Mouse (Mus musculus) intestine, embryonic 14.5 days (tissue): ENCODE results near the gene Rbm46. TPM values are rescaled to one million over a fixed set of nuclear protein-coding genes. Genes with fewer than 3 reads are reported as not detected.

ENCODE experiments used
- ATAC-seq: fragments of 200-750 bp; cut with Nextera tagmentation; replicated peaks from 2 replicates; pipeline ENCODE4 v1.8.0; 2017; ENCODE audit warnings: low read depth, moderate number of reproducible peaks, moderate TSS enrichment, moderate library complexity; ENCODE audit not compliant: low FRiP score, low TSS enrichment
- DNase-seq: peaks from one replicate; pipeline ENCODE4 v3.0.0-alpha.2; 2018; ENCODE audit warnings: low spot score
- H3K27ac ChIP-seq: fragments of 300-500 bp; sonication (generic); 2 replicates; pipeline ENCODE4 v1.5.1; 2014; ENCODE audit warnings: low read depth, mild to moderate bottlenecking, control low read depth
- H3K27me3 ChIP-seq: fragments of 300-500 bp; sonication (generic); replicated peaks from 2 replicates; pipeline ENCODE4 v1.6.1; 2014; ENCODE audit warnings: low read length, control low read depth; ENCODE audit not compliant: control insufficient read depth, insufficient read depth
- H3K36me3 ChIP-seq: fragments of 300-500 bp; sonication (generic); 2 replicates; pipeline ENCODE4 v1.6.1; 2014; ENCODE audit warnings: low read length, control low read depth; ENCODE audit not compliant: control insufficient read depth, insufficient read depth
- H3K4me1 ChIP-seq: fragments of 300-500 bp; sonication (generic); replicated peaks from 2 replicates; pipeline ENCODE4 v1.6.1; 2014; ENCODE audit warnings: low read length, control low read depth, mixed read lengths; ENCODE audit not compliant: control insufficient read depth, insufficient read depth
- H3K4me2 ChIP-seq: fragments of 300-500 bp; sonication (generic); 2 replicates; pipeline ENCODE4 v1.6.1; 2014; ENCODE audit warnings: low read length
- H3K4me3 ChIP-seq: fragments of 300-500 bp; sonication (generic); 2 replicates; pipeline ENCODE4 v1.5.1; 2014; ENCODE audit warnings: low read depth, low read length, control low read depth, mixed read lengths
- H3K9ac ChIP-seq: fragments of 300-500 bp; sonication (generic); 2 replicates; pipeline ENCODE4 v1.6.1; 2014; ENCODE audit warnings: mild to moderate bottlenecking, low read length
- H3K9me3 ChIP-seq: fragments of 300-500 bp; sonication (generic); 2 replicates; pipeline ENCODE4 v1.6.1; 2016; ENCODE audit warnings: low read length, control low read depth; ENCODE audit not compliant: control insufficient read depth
- WGBS: fragments of 180-500 bp; shearing (Covaris S2); extraction: QIAGEN DNeasy Blood & Tissue Kit; methylation state at CpG from one replicate; pipeline ENCODE4 v1.1.7; 2014; 5-methylcytosine and 5-hydroxymethylcytosine counted together
- polyA plus RNA-seq: library from polyadenylated mRNA; unstranded; fragments of >200 nt; fragmentation: Nextera tagmentation; extraction: Ambion mirVana; gene quantifications from 2 replicates; pipeline ENCODE4 v1.2.1, GENCODE M21; 2014

Rbm46 gene
- polyA plus RNA-seq, 1 experiment from 2014 or later: 12.3 TPM

DNA sequence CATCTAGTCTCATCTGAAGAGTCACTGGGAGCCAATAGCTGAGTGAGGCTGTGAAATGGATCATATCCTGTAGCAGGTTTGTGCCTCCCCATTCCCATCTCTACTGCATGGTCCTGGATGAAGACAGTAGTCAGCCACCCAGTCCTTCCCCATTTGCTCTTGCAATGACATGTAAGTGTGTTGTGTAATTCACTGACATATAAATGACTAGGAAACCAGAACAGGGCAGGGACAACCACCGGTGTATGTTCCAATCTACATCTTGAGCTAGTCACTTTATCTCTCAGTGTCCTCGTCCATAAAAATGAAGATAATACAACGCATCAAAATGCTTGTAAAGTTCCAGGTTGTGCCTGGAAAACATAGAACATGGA, 75.8 kb downstream of the Rbm46 start:
- H3K36me3 ChIP-seq: no peaks in the 10 kb centered on the region
- H3K9ac ChIP-seq: no peak overlapping the region
- no peak overlapping the region for H3K27ac ChIP-seq
- no peaks in the 10 kb centered on the region for H3K9me3 ChIP-seq
- 86% methylated on average over 3 of the region's 3 CpGs for WGBS
- no peak overlapping the region for H3K4me2 ChIP-seq
- no peaks in the 10 kb centered on the region for H3K27me3 ChIP-seq
- ATAC-seq: no peak
- H3K4me1 ChIP-seq: no peaks in the 10 kb centered on the region
- no peak for DNase-seq
- H3K4me3 ChIP-seq: no peak overlapping the region

DNA sequence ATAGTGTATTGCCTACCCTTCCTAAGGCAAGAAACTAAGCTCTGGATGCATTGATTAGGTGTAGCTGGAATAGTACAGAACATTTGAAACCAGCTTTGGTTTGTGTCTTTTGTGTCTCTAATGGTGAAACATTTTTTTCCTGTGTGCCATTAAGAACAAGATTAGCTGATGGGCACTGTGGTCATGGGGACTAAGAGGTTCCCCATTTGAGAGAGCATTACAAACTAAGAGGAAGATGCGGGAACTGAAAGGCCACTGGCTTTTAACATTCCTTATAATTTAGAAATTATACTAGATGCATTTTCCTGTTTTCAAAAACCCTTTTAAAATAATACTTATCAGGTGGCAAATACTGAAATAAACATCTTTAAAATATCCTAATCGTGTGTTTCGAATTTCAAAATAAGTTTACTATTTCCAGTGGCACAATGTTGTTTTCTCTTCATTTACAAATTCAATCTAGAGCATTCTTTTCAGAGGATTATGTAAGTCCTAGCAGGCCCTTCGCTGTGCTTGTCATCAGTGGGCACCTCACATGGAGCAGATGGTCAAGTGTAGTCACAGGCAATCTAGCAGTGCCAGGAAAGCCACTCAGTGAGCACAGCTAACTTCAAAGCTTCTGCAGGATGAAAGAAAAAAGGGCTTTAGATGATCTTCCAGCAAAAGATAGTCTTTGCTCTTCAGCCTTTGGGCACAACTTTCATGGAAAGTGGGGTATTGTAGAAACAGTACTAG, 76.4 kb downstream of the Rbm46 start:
- H3K36me3 ChIP-seq: no peaks in the 10 kb centered on the region
- no peak overlapping the region for H3K4me3 ChIP-seq
- H3K4me1 ChIP-seq: no peaks in the 10 kb centered on the region
- H3K27ac ChIP-seq: no peak overlapping the region
- H3K4me2 ChIP-seq: no peak overlapping the region
- no peaks in the 10 kb centered on the region for H3K9me3 ChIP-seq
- DNase-seq (no peak), ATAC-seq (no peak)
- H3K27me3 ChIP-seq: no peaks in the 10 kb centered on the region
- WGBS: 81% methylated on average over 4 of the region's 4 CpGs
- H3K9ac ChIP-seq: no peak overlapping the region

- WGBS: 81% methylated on average over 1 of the region's 1 CpGs
- no peak overlapping the region for H3K4me2 ChIP-seq
- H3K36me3 ChIP-seq: no peaks in the 10 kb centered on the region
- ATAC-seq (no peak), DNase-seq (no peak)
- H3K4me1 ChIP-seq: no peaks in the 10 kb centered on the region
- H3K27me3 ChIP-seq: no peaks in the 10 kb centered on the region
- H3K27ac ChIP-seq: no peak overlapping the region
- H3K4me3 ChIP-seq: no peak overlapping the region
- no peak overlapping the region for H3K9ac ChIP-seq
- H3K9me3 ChIP-seq: no peaks in the 10 kb centered on the region
These were observed 82.6 kb downstream of the Rbm46 start for GRCm38 (mm10) chr3:82793656-82794055.

- Histone ChIP-seq H3K36me3 (no peaks in the 10 kb centered on the region), H3K4me1 (no peaks in the 10 kb centered on the region), H3K27me3 (no peaks in the 10 kb centered on the region), H3K4me3 (no peak overlapping the region), H3K9ac (no peak overlapping the region), H3K4me2 (no peak overlapping the region), H3K27ac (no peak overlapping the region), H3K9me3 (no peaks in the 10 kb centered on the region)
- 93% methylated on average over 3 of the region's 3 CpGs for WGBS
- ATAC-seq (no peak), DNase-seq (no peak)
These were observed 84.6 kb downstream of the Rbm46 start for GRCm38 (mm10) chr3:82791663-82792062.

Other genes with a start within 250 kb of the Rbm46 start
- gene Lrat, start 27.5 kb upstream of the Rbm46 start, polyA plus RNA-seq: 1.9 and 2.4 TPM in 2 replicates
- not detected in 2 replicates for gene Fgg, start 131.2 kb upstream of the Rbm46 start, polyA plus RNA-seq
- gene Fga, start 149.6 kb upstream of the Rbm46 start, polyA plus RNA-seq: 0.11 and 0.24 TPM in 2 replicates
- gene Fgb, start 173.4 kb upstream of the Rbm46 start, polyA plus RNA-seq: 1.2 TPM in 2 replicates
- gene Plrg1, start 179.0 kb upstream of the Rbm46 start, polyA plus RNA-seq: 97.8 and 109 TPM in 2 replicates